Comparison of ENCODE assay signal across 8 mouse cellular contexts in genomic region chrX:167497780-167498179, GRCm38 (mm10).
DNase-seq lines count a peak whose midpoint lies in the region; ATAC-seq and TF ChIP-seq lines count a peak whose summit lies in the region.

No protein-coding gene starts in this region.

- no peak overlapping the region for H3K9ac ChIP-seq in heart, embryonic 11.5 days (ENCODE audit: low read depth, low read length)
- no peak overlapping the region for H3K9ac ChIP-seq in forebrain, postnatal 0 days
- no peak overlapping the region for H3K9ac ChIP-seq in stomach, postnatal 0 days (ENCODE audit: low read length)

- no peak for ATAC-seq in heart, embryonic 11.5 days (replicated peaks; ENCODE audit: insufficient number of reproducible peaks, low FRiP score, low TSS enrichment)
- peak; percentile 61; the same call in 1 of the 2 replicates for ATAC-seq in cerebellum, adult (ENCODE audit: insufficient number of reproducible peaks, low FRiP score, low TSS enrichment)
- peak; percentile 87 for ATAC-seq in forebrain, postnatal 0 days
- ATAC-seq in stomach, postnatal 0 days (ENCODE audit: low FRiP score, low TSS enrichment), result no peak; the same call in 1 of the 2 replicates

- no peaks in the 10 kb centered on the region for H3K36me3 ChIP-seq in heart, embryonic 11.5 days (ENCODE audit: control insufficient read depth, insufficient read depth, low read length)
- no peaks in the 10 kb centered on the region for H3K36me3 ChIP-seq in forebrain, postnatal 0 days (ENCODE audit: insufficient read depth)
- H3K36me3 ChIP-seq in stomach, postnatal 0 days (ENCODE audit: control insufficient read depth, insufficient read depth, low read length), result no peaks in the 10 kb centered on the region

- H3K4me1 ChIP-seq in heart, embryonic 11.5 days (ENCODE audit: control insufficient read depth, insufficient read depth, low read length), result no peaks in the 10 kb centered on the region
- no peaks in the 10 kb centered on the region for H3K4me1 ChIP-seq in forebrain, postnatal 0 days (ENCODE audit: insufficient read depth)
- no peaks in the 10 kb centered on the region for H3K4me1 ChIP-seq in stomach, postnatal 0 days (replicated peaks; ENCODE audit: control insufficient read depth, insufficient read depth)

- DNase-seq in heart, postnatal 10 days, result peak; percentile 47 to 53
- peak; percentile 80 for DNase-seq in forebrain, postnatal 0 days
- peak; percentile 34 for DNase-seq in kidney, adult 18-20 months
- DNase-seq in left cerebral cortex, postnatal 36 days (ENCODE audit: low spot score in 2 of 2), result peak; percentile 44 to 47
- peak; percentile 58 for DNase-seq in naive thymus-derived CD4-positive, alpha-beta T cell, adult 2 months (ENCODE audit: low read depth)
- peak; percentile 38 for DNase-seq in stomach, postnatal 0 days (ENCODE audit: low spot score)

- peak; percentile 81 for TF ChIP-seq CTCF in forebrain, postnatal 0 days (IDR thresholded peaks at IDR 0.05; ENCODE audit: low read depth)
- TF ChIP-seq CTCF in stomach, postnatal 0 days (IDR thresholded peaks at IDR 0.05; ENCODE audit: low read depth), result peak; percentile 84

- H3K4me3 ChIP-seq in heart, embryonic 11.5 days (ENCODE audit: low read depth, low read length), result no peak overlapping the region
- H3K4me3 ChIP-seq in forebrain, postnatal 0 days (ENCODE audit: low read depth, low read length), result no peak overlapping the region
- no peak overlapping the region for H3K4me3 ChIP-seq in stomach, postnatal 0 days (ENCODE audit: low read depth, low read length)

- intact Hi-C loops in heart, postnatal 10 days (cut with DNase I), result loop anchor here (10.0 kb wide), 1 partner anchor 317 kb away; no protein-coding TSS in a partner anchor
- intact Hi-C loops in left cerebral cortex, postnatal 36 days (cut with DNase I), result loop anchor here (10.0 kb wide), 1 partner anchor 627 kb away; no protein-coding TSS in a partner anchor

- no peak overlapping the region for H3K27ac ChIP-seq in heart, embryonic 11.5 days (ENCODE audit: low read depth, low read length)
- no peak overlapping the region for H3K27ac ChIP-seq in forebrain, postnatal 0 days (ENCODE audit: low read depth, low read length)
- H3K27ac ChIP-seq in stomach, postnatal 0 days (replicated peaks), result no peak overlapping the region

- H3K27me3 ChIP-seq in heart, embryonic 11.5 days (ENCODE audit: control insufficient read depth, insufficient read depth, low read length), result no peaks in the 10 kb centered on the region
- H3K27me3 ChIP-seq in forebrain, postnatal 0 days (ENCODE audit: insufficient read depth, low read length), result no peaks in the 10 kb centered on the region
- H3K27me3 ChIP-seq in stomach, postnatal 0 days (ENCODE audit: control insufficient read depth, insufficient read depth, low read length), result no peaks in the 10 kb centered on the region

- H3K9me3 ChIP-seq in heart, embryonic 11.5 days (replicated peaks; ENCODE audit: control insufficient read depth, low read length), result no peaks in the 10 kb centered on the region
- H3K9me3 ChIP-seq in forebrain, postnatal 0 days (ENCODE audit: low read length), result no peaks in the 10 kb centered on the region
- no peaks in the 10 kb centered on the region for H3K9me3 ChIP-seq in stomach, postnatal 0 days (ENCODE audit: control insufficient read depth, low read length)

- WGBS in heart, embryonic 11.5 days (ENCODE audit: insufficient replicate concordance), result 33% methylated on average over 11 of the region's 11 CpGs
- 38% methylated on average over 11 of the region's 11 CpGs for WGBS in forebrain, postnatal 0 days
- WGBS in stomach, postnatal 0 days, result 24% methylated on average over 11 of the region's 11 CpGs

- H3K4me2 ChIP-seq in heart, embryonic 11.5 days, result no peak overlapping the region
- H3K4me2 ChIP-seq in forebrain, postnatal 0 days (ENCODE audit: low read depth), result no peak overlapping the region
- no peak overlapping the region for H3K4me2 ChIP-seq in stomach, postnatal 0 days (replicated peaks; ENCODE audit: low read depth)

- no peak for TF ChIP-seq EP300 in stomach, postnatal 0 days (optimal IDR thresholded peaks at IDR 0.05)

Comparison
In these comparisons a context has a peak if more than half of its experiments do, and no peak if none do; other contexts are left out.
1. ATAC-seq: peak in cerebellum, adult (single experiment) and forebrain, postnatal 0 days (single experiment); none in heart, embryonic 11.5 days (single experiment) and stomach, postnatal 0 days (single experiment).
2. Peak in every context shown above with its lines, with median percentiles within 50 percentile points of each other: DNase-seq.